Mouse (Mus musculus) thymus, postnatal 25 days (tissue): ENCODE measurements around the gene Arl8a.
"Not testable (repeated sequence)": the region's sequence is repeated elsewhere in the genome, so short reads cannot be mapped to it uniquely, and the experiment has no call there.

Experiments
- DNase-seq: peaks from one replicate; pipeline ENCODE4 v3.0.0; 2022

Gene Arl8a

DNA sequence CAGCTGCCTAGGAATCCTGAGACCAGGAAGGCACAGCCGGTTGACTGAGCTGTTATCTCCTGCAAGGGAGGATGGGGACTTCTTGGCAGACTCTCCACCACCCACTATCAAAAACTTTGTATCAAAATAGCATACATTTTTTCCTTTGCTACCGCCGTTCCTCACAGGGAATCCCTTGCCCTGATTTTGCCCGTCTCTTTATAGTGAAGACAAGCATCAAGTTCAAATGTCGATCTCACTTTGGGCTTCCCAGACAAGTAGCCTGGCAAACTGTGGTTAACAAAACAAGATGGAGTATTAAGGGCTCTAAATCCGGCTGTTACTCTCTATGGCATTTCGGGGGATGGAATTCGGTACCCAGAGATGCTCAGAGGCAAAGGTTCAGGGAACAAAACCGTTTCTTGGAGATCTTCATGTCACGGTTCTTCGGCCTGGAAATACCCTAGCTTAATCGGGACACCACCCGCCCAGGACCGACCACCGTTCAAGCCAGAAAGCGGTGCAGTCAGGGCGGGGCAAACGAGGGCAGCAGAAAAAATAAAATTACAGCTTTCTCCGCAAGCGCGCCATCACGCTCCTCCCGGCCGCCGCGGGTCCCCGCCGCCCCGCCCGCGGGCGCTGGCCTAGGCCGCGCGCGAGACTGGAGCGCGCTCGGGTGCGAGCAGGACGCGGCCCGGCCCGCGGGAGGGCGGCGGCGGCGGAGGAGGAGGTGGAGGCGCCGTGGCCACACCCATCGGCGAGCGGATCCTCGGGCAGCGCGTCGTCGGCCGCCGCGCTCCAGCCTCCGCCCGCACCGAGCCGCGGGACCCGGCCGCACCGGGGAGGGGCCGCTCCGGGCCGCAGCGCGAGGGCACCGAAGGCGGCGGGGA, at the start of gene Arl8a:
Gene Arl8a (plus strand): TSS at position 748 of the 869 bp plus-strand sequence.
- DNase-seq = peak; percentile 85

DNA sequence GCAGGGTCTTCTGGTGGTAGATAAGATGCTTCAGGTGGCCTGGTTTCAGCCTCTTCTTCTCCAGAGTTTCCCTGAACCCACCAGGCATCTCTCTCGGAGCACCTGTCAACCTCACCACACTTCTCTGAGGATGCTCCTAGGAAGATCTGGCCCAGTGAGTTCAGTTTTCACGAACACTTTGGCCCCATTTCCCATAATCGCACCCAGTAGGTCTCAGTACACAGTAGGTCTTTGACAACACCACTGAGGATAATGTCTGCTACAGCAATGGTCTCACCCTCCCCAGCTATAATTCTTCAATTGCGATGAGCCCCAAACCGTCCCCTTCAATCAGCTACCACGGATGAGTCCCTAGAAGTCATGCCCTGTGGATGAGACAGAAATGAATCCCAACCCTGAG, 49.2 kb upstream of the Arl8a start:
- DNase-seq = no peak

DNA sequence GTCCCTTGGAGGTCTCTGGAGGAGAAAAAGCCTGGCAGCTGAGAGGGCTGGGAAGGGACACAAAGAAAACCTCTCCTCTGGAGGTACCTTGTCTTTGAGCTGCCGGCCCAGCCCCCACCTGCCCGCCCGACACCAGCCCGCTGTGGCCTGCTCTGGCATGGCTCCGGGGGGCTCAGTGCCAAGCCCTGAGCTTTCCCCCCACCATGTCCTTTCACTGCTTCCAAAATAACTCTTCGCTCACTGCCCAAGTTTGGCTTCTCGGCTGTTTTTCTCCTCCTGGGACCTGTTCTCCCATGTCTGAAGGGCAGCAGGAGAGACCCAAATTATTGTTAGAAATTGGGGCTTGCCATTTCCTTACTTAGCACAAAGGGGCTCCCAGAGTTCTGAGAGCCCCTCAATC, 48.2 kb upstream of the Arl8a start:
- DNase-seq = no peak

DNA sequence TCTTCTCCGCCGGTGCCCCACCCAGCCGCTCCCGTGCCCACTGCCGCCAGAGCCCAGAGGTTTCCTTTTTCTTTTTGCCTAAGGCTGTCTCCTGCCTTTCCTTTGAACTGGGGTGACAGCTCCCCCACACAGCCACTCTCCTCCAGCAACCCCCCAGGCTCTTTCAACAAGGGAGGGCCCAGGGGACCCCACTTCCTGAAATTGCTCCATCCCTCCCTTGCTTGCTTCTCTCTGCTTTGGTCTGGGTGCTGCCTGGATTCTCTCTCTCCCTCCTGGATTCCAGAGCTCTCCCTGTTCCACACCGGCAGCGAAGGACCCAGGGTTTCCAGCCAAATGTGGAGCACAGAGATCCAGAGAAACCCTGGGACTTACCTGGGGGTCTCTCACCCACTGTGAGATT, 46.2 kb upstream of the Arl8a start:
- no peak for DNase-seq

DNA sequence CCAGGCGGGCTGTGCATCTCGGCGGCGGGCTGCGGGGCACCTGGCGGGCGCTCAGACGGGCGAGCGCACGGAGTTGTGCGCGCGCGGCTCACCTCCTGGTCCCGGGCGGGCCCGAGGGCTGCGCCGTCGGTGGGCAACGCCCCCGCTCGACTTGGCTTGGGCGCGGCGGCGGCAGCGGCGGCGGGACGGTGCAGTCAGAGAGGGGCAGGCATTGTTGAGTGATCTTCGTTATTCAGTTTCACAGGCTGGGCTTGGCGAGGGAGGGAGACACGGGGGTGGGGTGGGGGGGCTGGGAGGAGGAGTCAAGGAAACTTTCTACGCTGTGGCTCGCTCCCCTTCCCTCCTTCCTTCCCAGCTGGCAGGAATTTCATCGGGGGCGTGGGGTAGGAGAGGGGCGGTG, 41.5 kb upstream of the Arl8a start, which contains the start of gene Lgr6:
Gene Lgr6 (minus strand): TSS at position 153 of the 400 bp plus-strand sequence.
- peak; percentile 38 for DNase-seq

- peak; percentile 79 for DNase-seq
Observed at GRCm38 (mm10) chr1:135105951-135106350, 40.7 kb upstream of the Arl8a start.

- peak; percentile 52 for DNase-seq
Observed at GRCm38 (mm10) chr1:135108611-135109010, 38.0 kb upstream of the Arl8a start.

DNA sequence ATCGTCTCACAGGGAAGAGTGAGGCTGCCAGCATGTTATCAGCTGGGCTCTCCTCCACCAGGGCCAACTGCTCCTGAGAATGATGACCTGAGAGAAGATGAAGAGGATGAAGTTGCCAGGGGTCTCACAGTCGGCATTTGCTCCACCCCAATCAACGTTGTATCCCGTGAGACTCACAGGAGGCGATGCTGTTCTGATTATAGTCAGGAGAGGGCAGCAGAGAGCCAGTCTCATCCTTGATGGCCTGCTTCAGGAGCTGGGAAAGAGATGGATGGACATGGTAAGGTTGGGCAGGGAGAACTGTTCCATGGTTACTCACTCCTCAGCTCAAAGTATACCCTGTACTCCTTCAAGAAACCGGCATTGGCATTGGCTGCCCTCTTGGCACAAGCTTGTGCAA, 36.5 kb upstream of the Arl8a start:
- DNase-seq = peak; percentile 77

- DNase-seq = not testable (repeated sequence)
Observed at GRCm38 (mm10) chr1:135111271-135111670, 35.4 kb upstream of the Arl8a start.

DNA sequence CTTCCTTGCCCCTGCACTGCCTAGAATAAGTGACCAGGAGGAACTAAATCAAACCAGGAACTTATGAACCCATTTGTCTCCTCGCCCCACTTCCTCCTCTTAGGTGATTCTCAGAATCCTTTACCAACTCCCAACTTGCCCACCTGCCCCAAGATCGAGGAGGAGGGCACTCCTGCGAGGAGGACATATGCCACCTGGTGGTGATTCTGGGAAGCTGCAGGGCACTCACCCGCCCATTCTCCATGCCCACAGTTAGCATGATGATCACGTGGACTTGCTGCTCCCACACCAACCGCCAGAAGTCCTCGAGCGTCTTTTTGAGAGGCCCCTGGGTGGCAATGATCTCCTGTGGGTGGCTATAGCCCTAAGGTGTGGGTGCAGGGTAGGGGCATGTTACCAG, 34.0 kb upstream of the Arl8a start:
- DNase-seq = peak; percentile 68

GRCm38 (mm10) chr1:135124573-135125363, 21.9 kb upstream of the Arl8a start:
- DNase-seq = no peak

DNA sequence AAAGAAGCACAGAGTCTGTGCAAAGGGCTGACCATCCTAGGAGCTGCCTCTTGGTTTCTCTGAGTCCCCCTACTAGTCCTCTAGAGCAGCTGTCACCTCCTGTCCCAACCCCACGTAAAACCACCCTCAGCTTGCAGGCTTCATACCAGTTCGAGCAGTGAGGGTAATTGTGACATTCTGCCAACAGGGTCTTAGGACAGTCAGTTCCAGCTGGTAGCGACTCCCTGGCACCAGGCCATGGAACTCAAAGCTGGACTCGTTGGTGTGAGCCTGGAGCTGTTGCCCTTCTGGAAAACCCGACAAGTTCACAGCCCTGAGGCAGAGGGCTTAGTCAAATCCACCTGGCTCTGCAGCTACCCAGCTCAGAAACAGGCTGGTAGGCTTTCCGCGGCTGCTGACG, 20.6 kb upstream of the Arl8a start:
- DNase-seq = no peak

GRCm38 (mm10) chr1:135126443-135127027, 20.1 kb upstream of the Arl8a start:
- DNase-seq = no peak

DNA sequence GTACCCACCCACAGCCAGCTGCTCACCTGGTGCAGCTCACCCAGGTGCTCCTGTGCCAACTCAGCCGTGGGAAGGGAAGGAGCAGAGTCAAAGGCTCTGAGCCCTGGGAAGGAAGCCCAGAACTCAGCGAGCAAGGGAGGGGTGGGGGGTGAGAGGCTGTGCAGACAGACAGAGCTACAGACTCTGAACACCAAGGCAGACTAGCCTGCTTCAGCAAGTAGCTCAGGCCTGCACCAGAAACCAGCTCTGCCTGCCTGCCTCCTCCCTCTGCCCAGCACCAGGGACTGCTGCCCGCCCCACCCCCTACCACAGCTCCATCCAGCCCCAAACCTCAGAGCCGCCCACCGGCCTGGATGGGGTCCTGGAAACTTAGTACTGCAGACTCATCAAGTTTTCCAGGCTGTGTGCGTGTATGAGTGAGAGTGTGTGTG, 18.6 kb upstream of the Arl8a start:
- peak; percentile 62 for DNase-seq

GRCm38 (mm10) chr1:135128986-135129385, 17.6 kb upstream of the Arl8a start:
- DNase-seq = peak; percentile 60

- peak; percentile 65 for DNase-seq
Observed at GRCm38 (mm10) chr1:135129543-135130183, 17.0 kb upstream of the Arl8a start.

DNA sequence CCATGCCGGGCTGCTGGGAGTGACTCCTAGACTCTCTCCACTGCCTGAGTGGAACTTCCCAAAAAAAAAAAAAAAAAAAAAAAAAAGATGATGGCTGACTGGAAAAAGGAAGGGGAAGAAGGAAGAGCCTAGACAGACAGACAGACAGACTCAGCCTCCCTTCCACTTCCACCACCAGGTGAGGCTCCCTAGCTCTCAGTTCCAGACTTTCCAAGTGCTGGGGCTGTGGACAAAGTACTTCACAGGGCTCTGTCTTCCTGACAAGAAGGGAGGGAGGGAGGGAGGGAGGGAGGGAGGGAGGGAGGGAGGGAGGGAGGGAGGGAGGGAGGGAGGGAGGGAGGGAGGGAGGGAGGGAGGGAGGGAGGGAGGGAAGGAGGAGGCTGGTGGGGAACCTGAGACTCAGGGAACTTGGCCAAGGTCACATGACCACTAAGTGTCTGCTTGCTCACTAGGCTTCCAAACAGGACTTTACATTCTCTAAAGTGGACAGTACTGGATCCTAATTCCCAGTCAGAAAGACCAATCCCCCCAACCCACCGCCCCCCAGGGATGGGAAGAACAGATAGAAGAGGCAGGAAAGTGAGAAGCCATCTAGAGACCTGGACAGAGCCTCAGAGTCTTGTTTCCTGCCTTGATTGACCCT, 16.1 kb upstream of the Arl8a start:
- no peak for DNase-seq

DNA sequence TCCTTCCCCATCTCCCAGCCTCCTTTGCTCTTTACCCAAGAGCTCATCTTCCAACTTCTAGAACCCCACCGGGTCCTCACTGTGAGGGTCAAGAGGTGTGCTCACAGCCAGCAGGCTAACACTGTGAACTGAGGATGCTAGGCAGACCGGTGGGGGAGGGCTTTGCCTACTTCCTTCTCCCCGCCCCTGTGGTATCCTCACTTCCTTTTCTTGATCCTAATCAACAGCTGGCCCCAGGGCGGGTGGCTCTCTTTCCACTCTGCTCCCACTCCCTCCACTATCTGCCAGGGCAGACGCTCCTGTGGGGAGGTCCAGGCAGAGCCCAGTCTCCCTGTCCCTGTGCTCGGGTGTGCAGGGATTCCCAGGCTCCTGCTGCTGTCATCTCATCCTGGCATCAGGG, 15.6 kb upstream of the Arl8a start:
- peak; percentile 83 for DNase-seq

DNA sequence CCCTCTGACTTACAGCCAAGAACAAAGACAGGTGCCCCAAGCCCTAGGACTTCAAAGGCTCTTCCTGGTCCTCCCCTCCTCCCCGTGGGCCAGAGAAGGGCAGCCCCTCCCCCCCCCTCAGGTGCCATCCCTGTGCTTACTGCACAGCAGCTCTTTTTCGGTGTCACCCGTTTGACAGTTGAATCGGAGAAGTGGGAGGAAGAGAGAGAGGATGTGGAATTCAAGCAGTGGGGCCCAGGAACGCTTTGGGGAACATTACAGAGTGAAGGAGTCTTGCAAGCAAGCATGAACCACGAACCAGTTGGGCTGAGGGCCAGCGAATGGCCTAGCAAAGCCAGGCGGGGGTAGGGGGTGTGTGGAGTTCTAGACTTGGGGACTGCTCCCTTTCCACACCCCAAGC, 15.1 kb upstream of the Arl8a start:
- peak; percentile 66 for DNase-seq

DNA sequence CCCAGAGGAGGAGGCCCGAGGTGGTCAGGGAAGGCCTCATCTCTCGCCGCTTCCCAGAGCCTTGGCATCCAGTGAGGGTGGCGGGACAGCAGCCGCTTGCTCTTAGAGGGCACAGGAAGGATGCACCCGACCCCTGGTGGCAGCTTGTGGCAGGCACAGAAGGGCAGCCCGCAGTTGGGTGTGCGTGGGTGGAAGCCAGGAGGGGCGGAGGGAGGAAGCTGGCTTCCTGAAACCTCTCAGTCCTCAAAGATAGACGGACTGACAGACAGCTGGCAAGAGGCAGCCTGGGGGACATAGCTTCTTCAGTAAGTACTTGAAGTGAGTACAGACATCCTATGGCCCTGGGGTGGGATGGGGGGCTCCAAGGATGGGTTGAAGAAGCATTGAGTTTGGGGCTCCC, 14.2 kb upstream of the Arl8a start, which contains the start of gene Ptpn7:
Gene Ptpn7 (plus strand): TSS at position 228 of the 400 bp plus-strand sequence.
- peak; percentile 98 for DNase-seq

DNA sequence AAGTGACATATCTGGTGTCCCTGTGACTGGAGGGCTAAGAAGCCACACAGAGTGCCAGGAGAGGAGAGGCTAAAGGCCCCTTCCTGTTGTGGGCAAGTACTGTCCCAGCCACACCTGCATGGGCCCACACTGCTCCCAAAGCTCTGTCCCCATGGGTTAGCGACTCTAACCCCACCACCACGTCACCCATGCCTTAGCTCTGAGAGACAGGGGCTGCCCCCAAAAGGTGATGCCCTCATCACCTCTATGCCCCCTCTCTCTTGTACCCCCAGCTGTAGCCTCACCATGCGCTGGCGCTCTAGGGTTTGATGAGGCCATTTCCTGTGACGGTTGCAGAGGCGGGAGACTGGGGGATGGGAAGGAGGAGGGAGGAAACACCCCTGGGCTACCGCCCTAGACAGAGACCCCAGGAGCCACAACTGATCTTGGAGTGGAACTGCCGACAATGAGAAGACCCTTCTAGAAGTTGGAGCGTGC, 13.7 kb upstream of the Arl8a start:
- DNase-seq = peak; percentile 91
